Mouse (Mus musculus) frontal cortex, adult 2 months (tissue): ENCODE results near the gene Aar2. TPM values are rescaled to one million over a fixed set of nuclear protein-coding genes. Genes with fewer than 3 reads are reported as not detected.
A peak's percentile ranks its signal among the peaks of the same experiment; 100 is the strongest.

ENCODE experiments used
- DNase-seq, 2 experiments: peaks; one replicate each; pipeline ENCODE4 v3.0.0; 2022; ENCODE audit warnings: low spot score in 1 of 2; ENCODE audit errors: extremely low spot score in 1 of 2
- polyA plus RNA-seq: library from polyadenylated mRNA; depleted of rRNA; stranded (reverse); fragments of >200 nt; gene quantifications from 2 replicates; pipeline ENCODE4 v1.2.3, GENCODE M21; 2012; rRNA removed

The Aar2 gene
- polyA plus RNA-seq, 1 experiment = 33.2 TPM

GRCm38 (mm10) chr2:156614661-156615654 lies 67.6 kb downstream of the Aar2 start:
- DNase-seq = peak in 1 of 2 experiments; percentile 43

- DNase-seq = no peak
These were observed 69.1 kb downstream of the Aar2 start for GRCm38 (mm10) chr2:156616513-156616912.

- DNase-seq = peak; percentile 51 to 79
These were observed 70.2 kb downstream of the Aar2 start for GRCm38 (mm10) chr2:156617536-156617935.

Other genes with a start within 250 kb of the Aar2 start
- 7.8 and 8.9 TPM in 2 replicates for gene Cnbd2, start 235.3 kb upstream of the Aar2 start, polyA plus RNA-seq
- gene Scand1, start 234.9 kb upstream of the Aar2 start, polyA plus RNA-seq = 78.0 and 85.3 TPM in 2 replicates
- gene Epb41l1, start 126.7 kb upstream of the Aar2 start, polyA plus RNA-seq = 211 and 225 TPM in 2 replicates
- 234 and 261 TPM in 2 replicates for gene Dlgap4, start 66.1 kb downstream of the Aar2 start, polyA plus RNA-seq
- 51.9 and 57.3 TPM in 2 replicates for gene Myl9, start 227.8 kb downstream of the Aar2 start, polyA plus RNA-seq